Mouse (Mus musculus) heart, postnatal 4 days (tissue): ENCODE results near the gene Kptn. TPM values are rescaled to one million over a fixed set of nuclear protein-coding genes. Genes with fewer than 3 reads are reported as not detected.

Experiments
- DNase-seq: peaks from one replicate; pipeline ENCODE4 v3.0.0; 2021
- total RNA-seq, 2 experiments: library from RNA; stranded (reverse); gene quantifications; 2 replicates each; pipeline ENCODE4 v1.2.3; 2021

The Kptn gene
- total RNA-seq = 10 to 100 TPM; 23.8 to 25.9 TPM

- peak; percentile 95 for DNase-seq
Measured at GRCm38 (mm10) chr7:16119569-16120261, at the start of gene Kptn. Gene Kptn, plus strand, starts transcription at chr7:16119895.

- no peak for DNase-seq
Measured at GRCm38 (mm10) chr7:16070846-16071245, 48.8 kb upstream of the Kptn start.

- no peak for DNase-seq
Measured at GRCm38 (mm10) chr7:16071906-16072305, 47.8 kb upstream of the Kptn start.

GRCm38 (mm10) chr7:16079947-16080346, 39.7 kb upstream of the Kptn start:
- no peak for DNase-seq

GRCm38 (mm10) chr7:16080581-16080980, 39.1 kb upstream of the Kptn start:
- no peak for DNase-seq

GRCm38 (mm10) chr7:16083361-16083760, 36.3 kb upstream of the Kptn start:
- DNase-seq = no peak

GRCm38 (mm10) chr7:16087587-16087986, 32.1 kb upstream of the Kptn start:
- DNase-seq = no peak

- DNase-seq = no peak
Measured at GRCm38 (mm10) chr7:16094592-16094991, 25.1 kb upstream of the Kptn start.

GRCm38 (mm10) chr7:16098021-16099017, 21.4 kb upstream of the Kptn start, which contains the start of gene Napa:
Gene Napa, plus strand, starts transcription at chr7:16098458.
- DNase-seq = peak; percentile 98

GRCm38 (mm10) chr7:16099901-16100300, 19.8 kb upstream of the Kptn start:
- DNase-seq = no peak

- no peak for DNase-seq
Measured at GRCm38 (mm10) chr7:16101081-16101480, 18.6 kb upstream of the Kptn start.

- DNase-seq = no peak
Measured at GRCm38 (mm10) chr7:16101726-16102475, 17.8 kb upstream of the Kptn start.

- no peak for DNase-seq
Measured at GRCm38 (mm10) chr7:16102686-16103226, 16.9 kb upstream of the Kptn start.

- peak; percentile 44 for DNase-seq
Measured at GRCm38 (mm10) chr7:16103760-16104159, 15.9 kb upstream of the Kptn start.

- no peak for DNase-seq
Measured at GRCm38 (mm10) chr7:16104611-16105388, 14.9 kb upstream of the Kptn start.

- no peak for DNase-seq
Measured at GRCm38 (mm10) chr7:16108886-16109542, 10.7 kb upstream of the Kptn start.

GRCm38 (mm10) chr7:16110158-16110557, 9.5 kb upstream of the Kptn start:
- no peak for DNase-seq

- no peak for DNase-seq
Measured at GRCm38 (mm10) chr7:16111284-16112090, 8.2 kb upstream of the Kptn start.

GRCm38 (mm10) chr7:16116418-16116817, 3.3 kb upstream of the Kptn start:
- DNase-seq = no peak

GRCm38 (mm10) chr7:16117100-16117499, 2.6 kb upstream of the Kptn start:
- DNase-seq = no peak
